Mouse (Mus musculus) kidney, adult 2 months (tissue): ENCODE results near the gene Ahnak2.
"Not testable (repeated sequence)": the region's sequence is repeated elsewhere in the genome, so short reads cannot be mapped to it uniquely, and the experiment has no call there.

Source experiments
- CTCF ChIP-seq: fragments of 200-500 bp; conservative IDR thresholded peaks from 2 replicates; pipeline ENCODE4 v1.5.1; 2011; ENCODE audit warnings: low read depth, mild to moderate bottlenecking, control low read depth, low read length, moderate library complexity, mixed read lengths; ENCODE audit not compliant: insufficient read depth, insufficient read length
- POLR2A ChIP-seq: fragments of 200-500 bp; IDR thresholded peaks from one replicate; pipeline ENCODE4 v1.6.1; 2011; ENCODE audit warnings: low read depth, low read length, control low read depth

DNA sequence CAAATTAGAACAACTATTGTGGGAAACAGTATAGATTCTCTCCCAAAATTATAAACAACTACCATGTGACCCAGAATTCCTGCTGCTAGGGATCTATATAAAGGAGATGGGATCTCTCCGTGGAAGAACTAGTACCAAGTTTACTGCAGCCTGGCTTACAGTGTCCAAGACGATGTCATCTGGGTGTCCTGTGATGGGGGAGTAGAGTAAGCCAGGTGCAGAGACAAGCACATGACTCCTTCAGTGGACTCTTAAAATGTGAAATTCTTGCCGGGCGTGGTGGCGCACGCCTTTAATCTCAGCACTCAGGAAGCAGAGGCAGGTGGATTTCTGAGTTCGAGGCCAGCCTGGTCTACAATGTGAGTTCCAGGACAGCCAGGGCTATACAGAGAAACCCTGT lies 14.4 kb upstream of the Ahnak2 start:
- TF ChIP-seq CTCF, POLR2A: not testable (repeated sequence)
